Mouse (Mus musculus): ENCODE results near the gene Serpina1b. TPM values are rescaled to one million over a fixed set of nuclear protein-coding genes. Genes with fewer than 3 reads are reported as not detected.

The Serpina1b gene
- polyA plus RNA-seq, 1 experiment from 2014 or later, result not detected

DNA sequence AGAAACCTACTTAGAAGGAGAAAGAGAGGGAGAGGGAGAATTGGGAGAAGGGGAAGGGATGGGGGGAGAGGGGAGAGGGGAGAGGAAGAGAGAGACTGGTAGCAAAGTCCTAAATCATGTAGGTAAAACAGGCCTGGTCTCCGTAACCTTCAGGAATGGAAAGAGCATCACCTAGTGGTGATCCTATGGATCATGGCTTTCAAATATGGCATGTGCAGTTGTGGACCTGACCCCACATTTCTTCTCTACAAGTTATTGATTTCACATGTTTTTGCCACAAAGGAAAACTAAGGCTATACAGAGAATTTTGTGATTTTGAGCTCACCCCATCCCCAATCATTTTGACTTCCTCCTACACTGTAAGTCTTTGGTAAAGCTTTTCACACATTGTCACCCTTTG lies 119.8 kb downstream of the Serpina1b start:
- H3K27ac ChIP-seq (ENCODE audit: low read depth, low read length), result no peak overlapping the region
- no peak overlapping the region for H3K4me2 ChIP-seq (ENCODE audit: low read length)
- H3K27me3 ChIP-seq (replicated peaks; ENCODE audit: control insufficient read depth, insufficient read depth, low read length), result no peaks in the 10 kb centered on the region
- no peak for DNase-seq (ENCODE audit: low spot score)
- no peaks in the 10 kb centered on the region for H3K36me3 ChIP-seq (ENCODE audit: control insufficient read depth, insufficient read depth, low read length)
- H3K9ac ChIP-seq (ENCODE audit: low read length), result no peak overlapping the region
- H3K9me3 ChIP-seq (replicated peaks; ENCODE audit: control insufficient read depth, low read length), result no peaks in the 10 kb centered on the region
- 67% methylated on average over 1 of the region's 1 CpGs for WGBS
- ATAC-seq, result no peak
- H3K4me1 ChIP-seq (ENCODE audit: control insufficient read depth, insufficient read depth, low read length), result no peaks in the 10 kb centered on the region
- H3K4me3 ChIP-seq (ENCODE audit: low read depth, low read length), result no peak overlapping the region

DNA sequence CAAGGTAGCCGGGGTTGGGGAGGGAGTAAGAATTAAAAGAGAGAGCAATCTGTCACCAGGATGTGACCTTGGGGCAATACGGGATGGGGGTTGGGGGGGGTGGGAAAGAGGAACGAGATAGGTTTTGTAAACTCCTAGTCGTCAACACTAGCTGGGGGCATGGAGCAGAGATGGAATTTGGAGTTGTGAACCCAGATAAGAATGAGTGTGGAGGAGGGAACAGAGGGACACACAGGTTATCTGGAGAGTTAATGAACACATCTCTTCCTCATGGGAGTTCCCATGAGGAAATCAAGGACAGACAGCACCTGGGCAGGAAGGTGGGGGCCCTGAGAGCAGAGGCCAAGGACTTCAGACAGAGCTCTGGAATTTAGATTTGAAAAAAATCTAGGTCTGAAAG lies 124.1 kb downstream of the Serpina1b start:
- Histone ChIP-seq H3K4me3 (ENCODE audit: low read depth, low read length) (no peak overlapping the region), H3K4me1 (ENCODE audit: control insufficient read depth, insufficient read depth, low read length) (no peaks in the 10 kb centered on the region), H3K36me3 (ENCODE audit: control insufficient read depth, insufficient read depth, low read length) (no peaks in the 10 kb centered on the region), H3K27ac (ENCODE audit: low read depth, low read length) (no peak overlapping the region), H3K4me2 (ENCODE audit: low read length) (no peak overlapping the region), H3K9ac (ENCODE audit: low read length) (no peak overlapping the region), H3K27me3 (replicated peaks; ENCODE audit: control insufficient read depth, insufficient read depth, low read length) (no peaks in the 10 kb centered on the region), H3K9me3 (replicated peaks; ENCODE audit: control insufficient read depth, low read length) (no peaks in the 10 kb centered on the region)
- DNase-seq (ENCODE audit: low spot score) (no peak), ATAC-seq (no peak)
- WGBS, result 94% methylated on average over 4 of the region's 4 CpGs

DNA sequence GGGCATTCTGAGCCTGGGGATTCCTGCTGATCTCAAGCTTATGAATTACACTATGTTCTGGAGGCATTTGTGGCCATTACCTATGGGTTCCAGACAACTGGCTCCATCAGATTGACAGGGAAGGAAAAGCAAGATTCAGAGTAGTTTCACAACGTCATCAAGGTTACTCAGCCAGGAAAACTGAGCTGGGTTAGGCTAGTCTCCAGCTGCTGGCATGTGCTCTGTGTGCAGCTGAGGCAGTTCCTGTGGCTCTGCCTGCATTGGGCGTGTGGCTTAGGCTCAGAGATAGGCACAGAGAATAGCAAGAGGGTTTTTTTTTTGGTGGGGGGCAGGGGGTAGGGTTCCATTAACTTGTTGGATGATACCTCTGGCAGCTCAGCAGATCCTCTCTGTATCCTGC lies 124.6 kb downstream of the Serpina1b start:
- no peak overlapping the region for H3K27ac ChIP-seq (ENCODE audit: low read depth, low read length)
- 78% methylated on average over 2 of the region's 2 CpGs for WGBS
- ATAC-seq (no peak), DNase-seq (ENCODE audit: low spot score) (no peak)
- no peak overlapping the region for H3K4me3 ChIP-seq (ENCODE audit: low read depth, low read length)
- no peaks in the 10 kb centered on the region for H3K4me1 ChIP-seq (ENCODE audit: control insufficient read depth, insufficient read depth, low read length)
- no peak overlapping the region for H3K9ac ChIP-seq (ENCODE audit: low read length)
- H3K27me3 ChIP-seq (replicated peaks; ENCODE audit: control insufficient read depth, insufficient read depth, low read length), result no peaks in the 10 kb centered on the region
- no peak overlapping the region for H3K4me2 ChIP-seq (ENCODE audit: low read length)
- no peaks in the 10 kb centered on the region for H3K9me3 ChIP-seq (replicated peaks; ENCODE audit: control insufficient read depth, low read length)
- H3K36me3 ChIP-seq (ENCODE audit: control insufficient read depth, insufficient read depth, low read length), result no peaks in the 10 kb centered on the region

DNA sequence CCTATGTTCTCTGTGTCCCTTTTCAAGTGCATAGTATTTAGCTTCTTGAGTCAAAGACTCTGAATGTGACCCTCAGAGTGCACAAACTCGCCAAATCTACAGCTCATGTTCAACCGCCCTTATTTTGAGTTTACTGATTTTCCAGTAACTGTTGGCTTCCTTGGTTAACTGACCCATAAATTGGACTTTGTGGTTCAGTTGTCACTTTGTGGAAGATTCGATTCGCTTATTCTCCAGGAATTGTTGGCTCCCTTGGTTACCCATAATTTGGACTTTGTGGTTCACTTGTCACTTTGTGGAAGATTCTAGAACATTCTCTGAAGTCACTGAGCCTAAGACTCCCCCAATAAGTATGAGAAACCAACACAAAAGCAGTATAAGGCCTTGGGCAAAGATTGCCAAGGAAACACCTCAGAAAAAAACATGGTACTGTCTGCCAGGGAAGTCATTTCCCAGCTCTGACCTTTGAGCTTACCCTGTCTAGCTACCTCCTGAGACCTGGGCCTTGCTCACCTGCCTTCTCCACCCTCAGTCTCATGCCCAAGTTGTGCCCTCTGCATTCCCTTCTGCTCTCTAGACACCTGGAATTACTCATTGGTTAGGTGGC lies 129.9 kb downstream of the Serpina1b start:
- Histone ChIP-seq H3K9me3 (replicated peaks; ENCODE audit: control insufficient read depth, low read length) (no peaks in the 10 kb centered on the region), H3K4me1 (ENCODE audit: control insufficient read depth, insufficient read depth, low read length) (no peaks in the 10 kb centered on the region), H3K4me2 (ENCODE audit: low read length) (no peak overlapping the region), H3K27me3 (replicated peaks; ENCODE audit: control insufficient read depth, insufficient read depth, low read length) (no peaks in the 10 kb centered on the region), H3K4me3 (ENCODE audit: low read depth, low read length) (no peak overlapping the region), H3K9ac (ENCODE audit: low read length) (no peak overlapping the region), H3K36me3 (ENCODE audit: control insufficient read depth, insufficient read depth, low read length) (no peaks in the 10 kb centered on the region), H3K27ac (ENCODE audit: low read depth, low read length) (no peak overlapping the region)
- 89% methylated on average over 4 of the region's 4 CpGs for WGBS
- no peak for ATAC-seq
- no peak for DNase-seq (ENCODE audit: low spot score)

DNA sequence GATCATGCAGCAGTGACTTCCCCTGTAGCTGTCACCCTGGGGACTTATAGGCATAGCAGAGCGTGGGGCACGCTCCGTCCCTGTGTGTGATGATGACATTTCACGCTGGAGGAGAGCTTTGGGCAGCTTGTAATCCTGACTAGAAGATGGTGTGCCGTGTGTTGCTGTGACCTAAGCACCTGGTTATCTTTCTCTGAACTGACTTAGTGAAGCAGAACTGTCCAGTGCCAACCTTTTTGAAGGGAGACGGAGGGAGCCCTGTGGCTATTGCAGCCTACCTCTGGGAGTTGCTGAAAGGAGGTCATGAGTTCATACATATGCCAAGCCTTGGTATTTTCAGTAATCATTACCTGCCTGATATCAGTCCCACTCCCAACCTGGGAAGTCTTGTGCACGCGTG lies 134.7 kb downstream of the Serpina1b start, which contains the start of gene Serpina1f:
Gene Serpina1f, minus strand, starts transcription at position 101 of the 400 bp plus-strand sequence.
- DNase-seq (ENCODE audit: low spot score), result no peak
- Histone ChIP-seq H3K9ac (ENCODE audit: low read length) (no peak within 1 kb of the TSS), H3K4me3 (ENCODE audit: low read depth, low read length) (no peak within 1 kb of the TSS), H3K4me2 (ENCODE audit: low read length) (no peak within 1 kb of the TSS), H3K4me1 (ENCODE audit: control insufficient read depth, insufficient read depth, low read length) (no peaks in the 10 kb centered on the region), H3K27me3 (replicated peaks; ENCODE audit: control insufficient read depth, insufficient read depth, low read length) (no peaks in the 10 kb centered on the region), H3K9me3 (replicated peaks; ENCODE audit: control insufficient read depth, low read length) (no peaks in the 10 kb centered on the region), H3K36me3 (ENCODE audit: control insufficient read depth, insufficient read depth, low read length) (no peaks in the 10 kb centered on the region), H3K27ac (ENCODE audit: low read depth, low read length) (no peak within 1 kb of the TSS)
- no peak for ATAC-seq
- WGBS, result 90% methylated on average over 8 of the region's 8 CpGs

DNA sequence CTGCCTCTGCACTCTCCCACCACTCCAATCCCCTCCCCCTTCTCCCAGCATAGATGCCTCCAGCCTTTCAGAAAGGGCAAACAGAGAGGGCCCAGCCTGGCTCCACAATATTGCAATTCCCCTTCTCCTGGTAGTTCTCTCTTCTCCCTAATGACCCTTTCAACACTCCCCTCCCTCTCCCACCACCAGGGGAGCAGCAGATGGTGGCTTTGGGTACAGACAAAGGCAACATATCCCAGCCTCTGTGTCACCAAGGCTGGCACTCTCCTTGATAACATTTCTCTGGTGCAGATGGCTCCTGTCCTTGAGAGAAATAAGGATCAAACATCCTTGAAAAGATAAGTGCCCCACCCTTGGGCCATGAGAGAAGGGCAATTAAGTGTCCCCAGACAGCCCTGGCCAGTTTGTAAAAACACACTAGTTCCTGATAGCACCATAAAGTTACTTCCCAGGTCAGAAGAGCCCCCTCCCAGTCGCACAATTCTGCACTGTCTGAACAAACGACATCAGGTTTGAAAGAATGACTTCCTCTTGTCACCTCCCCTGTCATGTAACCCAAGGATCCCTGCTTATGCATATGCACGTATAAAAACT lies 141.9 kb downstream of the Serpina1b start:
- H3K27ac ChIP-seq (ENCODE audit: low read depth, low read length), result no peak overlapping the region
- no peak overlapping the region for H3K9ac ChIP-seq (ENCODE audit: low read length)
- H3K9me3 ChIP-seq (replicated peaks; ENCODE audit: control insufficient read depth, low read length), result no peaks in the 10 kb centered on the region
- WGBS, result 70% methylated on average over 3 of the region's 3 CpGs
- no peak for ATAC-seq
- no peaks in the 10 kb centered on the region for H3K36me3 ChIP-seq (ENCODE audit: control insufficient read depth, insufficient read depth, low read length)
- H3K4me2 ChIP-seq (ENCODE audit: low read length), result no peak overlapping the region
- H3K4me3 ChIP-seq (ENCODE audit: low read depth, low read length), result no peak overlapping the region
- no peaks in the 10 kb centered on the region for H3K4me1 ChIP-seq (ENCODE audit: control insufficient read depth, insufficient read depth, low read length)
- no peaks in the 10 kb centered on the region for H3K27me3 ChIP-seq (replicated peaks; ENCODE audit: control insufficient read depth, insufficient read depth, low read length)
- no peak for DNase-seq (ENCODE audit: low spot score)

DNA sequence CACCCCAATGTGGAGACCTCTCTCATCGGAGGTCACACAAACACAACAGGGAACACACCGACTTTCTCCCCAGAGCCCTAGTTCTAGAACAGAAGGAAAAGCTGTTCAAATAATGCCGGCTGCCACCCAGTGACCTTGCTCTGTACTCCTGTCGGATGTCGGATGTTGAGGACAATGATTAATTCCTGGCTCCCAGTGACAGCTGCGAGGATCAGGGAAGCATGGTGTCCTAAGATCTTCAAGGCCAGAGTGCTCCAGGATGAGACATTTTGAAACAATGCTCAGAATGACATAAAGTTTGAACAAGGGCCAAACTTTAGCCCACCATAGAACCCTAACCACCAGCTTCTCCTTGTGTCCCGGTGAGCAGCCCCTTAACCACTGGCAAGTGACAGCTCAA lies 143.2 kb downstream of the Serpina1b start:
- Histone ChIP-seq H3K4me2 (ENCODE audit: low read length) (no peak overlapping the region), H3K27ac (ENCODE audit: low read depth, low read length) (no peak overlapping the region), H3K4me1 (ENCODE audit: control insufficient read depth, insufficient read depth, low read length) (no peaks in the 10 kb centered on the region), H3K27me3 (replicated peaks; ENCODE audit: control insufficient read depth, insufficient read depth, low read length) (no peaks in the 10 kb centered on the region), H3K9ac (ENCODE audit: low read length) (no peak overlapping the region), H3K36me3 (ENCODE audit: control insufficient read depth, insufficient read depth, low read length) (no peaks in the 10 kb centered on the region), H3K9me3 (replicated peaks; ENCODE audit: control insufficient read depth, low read length) (no peaks in the 10 kb centered on the region), H3K4me3 (ENCODE audit: low read depth, low read length) (no peak overlapping the region)
- no peak for ATAC-seq
- WGBS, result 92% methylated on average over 7 of the region's 7 CpGs
- no peak for DNase-seq (ENCODE audit: low spot score)

DNA sequence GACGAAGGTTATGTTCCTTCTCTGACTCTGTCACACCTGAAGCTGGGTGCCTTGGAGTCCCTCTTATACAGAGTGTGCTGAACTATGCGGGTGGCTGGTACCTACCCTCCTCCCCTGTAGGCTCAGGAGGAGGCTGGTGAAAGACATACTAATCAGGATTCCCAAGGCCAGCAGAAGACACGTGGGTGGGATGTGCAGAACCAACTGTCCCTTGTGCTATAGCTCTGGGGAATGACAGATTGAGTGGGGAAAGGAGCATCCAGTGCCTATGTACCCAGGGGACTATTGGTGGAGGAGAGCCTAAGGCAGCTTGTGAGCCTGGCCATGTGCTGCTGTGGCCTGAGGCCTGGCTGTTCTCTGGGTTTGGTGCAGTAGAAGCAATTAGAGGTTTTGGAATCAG lies 144.1 kb downstream of the Serpina1b start:
- no peak overlapping the region for H3K9ac ChIP-seq (ENCODE audit: low read length)
- H3K9me3 ChIP-seq (replicated peaks; ENCODE audit: control insufficient read depth, low read length), result no peaks in the 10 kb centered on the region
- H3K27ac ChIP-seq (ENCODE audit: low read depth, low read length), result no peak overlapping the region
- no peak overlapping the region for H3K4me3 ChIP-seq (ENCODE audit: low read depth, low read length)
- 81% methylated on average over 3 of the region's 3 CpGs for WGBS
- no peaks in the 10 kb centered on the region for H3K4me1 ChIP-seq (ENCODE audit: control insufficient read depth, insufficient read depth, low read length)
- no peaks in the 10 kb centered on the region for H3K27me3 ChIP-seq (replicated peaks; ENCODE audit: control insufficient read depth, insufficient read depth, low read length)
- ATAC-seq (no peak), DNase-seq (ENCODE audit: low spot score) (no peak)
- H3K36me3 ChIP-seq (ENCODE audit: control insufficient read depth, insufficient read depth, low read length), result no peaks in the 10 kb centered on the region
- H3K4me2 ChIP-seq (ENCODE audit: low read length), result no peak overlapping the region

DNA sequence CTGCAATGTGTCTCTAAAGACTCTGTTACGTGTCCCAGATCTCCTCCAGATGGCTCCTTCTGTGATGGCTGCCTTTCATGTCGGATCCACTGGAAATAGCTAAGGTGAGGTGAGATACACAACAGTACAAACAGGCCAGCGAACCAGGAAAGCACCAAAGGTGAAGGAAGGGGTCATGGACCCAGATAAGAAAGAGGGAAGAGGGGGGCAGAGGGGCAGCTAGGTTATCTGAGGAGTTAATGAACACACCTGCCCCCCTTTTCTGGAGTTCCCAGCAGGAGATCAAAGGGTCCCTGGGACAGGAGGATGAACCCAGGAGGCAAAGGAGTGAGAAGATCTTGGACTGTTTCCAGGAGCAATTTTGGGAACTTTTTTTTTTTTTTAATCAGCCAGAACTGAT lies 144.8 kb downstream of the Serpina1b start:
- Histone ChIP-seq H3K9ac (ENCODE audit: low read length) (no peak overlapping the region), H3K36me3 (ENCODE audit: control insufficient read depth, insufficient read depth, low read length) (no peaks in the 10 kb centered on the region), H3K27me3 (replicated peaks; ENCODE audit: control insufficient read depth, insufficient read depth, low read length) (no peaks in the 10 kb centered on the region), H3K9me3 (replicated peaks; ENCODE audit: control insufficient read depth, low read length) (no peaks in the 10 kb centered on the region), H3K4me2 (ENCODE audit: low read length) (no peak overlapping the region), H3K4me1 (ENCODE audit: control insufficient read depth, insufficient read depth, low read length) (no peaks in the 10 kb centered on the region), H3K27ac (ENCODE audit: low read depth, low read length) (no peak overlapping the region), H3K4me3 (ENCODE audit: low read depth, low read length) (no peak overlapping the region)
- WGBS, result 81% methylated on average over 3 of the region's 3 CpGs
- ATAC-seq, result no peak
- DNase-seq (ENCODE audit: low spot score), result no peak

Data from forebrain, embryonic 14.5 days (tissue).